Mouse (Mus musculus) lung, adult 2 months (tissue): ENCODE measurements around the gene Pip5k1b.

ENCODE experiments used
- CTCF ChIP-seq: fragments of 200-500 bp; IDR thresholded peaks from 2 replicates; pipeline ENCODE4 v1.5.1; 2011; ENCODE audit warnings: mild to moderate bottlenecking, low read length, control low read depth; ENCODE audit not compliant: insufficient read depth
- POLR2A ChIP-seq: fragments of 200-500 bp; IDR thresholded peaks from 2 replicates; pipeline ENCODE4 v1.6.1; 2011; ENCODE audit warnings: low read depth, mild to moderate bottlenecking, control low read depth, low read length, borderline replicate concordance; ENCODE audit errors: extremely low read depth

DNA sequence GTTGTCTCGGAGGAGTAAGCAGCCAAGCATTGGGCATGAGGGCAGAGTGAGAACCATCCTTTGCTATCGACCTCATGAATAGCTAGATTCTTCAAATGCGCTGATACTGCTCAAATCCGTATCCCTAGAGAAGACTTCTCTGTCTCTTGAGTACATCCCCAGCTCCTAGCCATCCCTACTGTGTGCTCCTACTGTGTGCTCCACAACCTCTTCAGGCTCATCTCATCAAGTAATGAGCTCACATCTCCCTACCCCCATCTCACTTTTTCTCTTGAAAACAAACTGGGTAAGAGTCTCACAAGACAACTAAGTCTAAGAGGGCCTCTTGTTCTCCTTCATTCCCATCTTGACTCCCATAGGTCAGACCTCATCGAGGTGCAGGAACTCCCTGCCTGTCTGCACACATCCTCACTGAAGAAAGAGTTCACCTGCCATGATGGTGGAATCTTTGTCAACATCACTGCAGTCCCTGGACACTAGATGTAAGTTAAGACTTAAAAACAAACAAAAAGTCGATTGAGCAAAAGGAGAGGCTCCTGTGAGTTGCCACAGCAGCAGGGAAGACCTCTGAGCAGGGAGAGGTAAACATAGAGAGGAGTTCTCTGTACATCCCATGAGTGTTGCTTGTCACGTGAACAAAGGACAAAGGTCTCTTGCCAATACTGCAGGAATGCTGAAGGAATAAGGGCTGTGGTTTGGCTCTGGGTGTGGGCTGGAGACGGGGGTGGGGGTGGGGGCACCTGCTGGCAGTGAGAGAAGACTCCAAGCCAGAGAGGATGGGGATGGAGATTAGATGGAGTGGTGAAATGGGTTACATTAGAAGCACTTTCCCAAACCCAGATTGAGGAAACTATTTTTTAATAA lies 69.0 kb downstream of the Pip5k1b start:
- TF ChIP-seq CTCF: no peak
- no peak for TF ChIP-seq POLR2A
